ENCODE assay signal across 34 mouse cellular contexts in the genomic region with DNA sequence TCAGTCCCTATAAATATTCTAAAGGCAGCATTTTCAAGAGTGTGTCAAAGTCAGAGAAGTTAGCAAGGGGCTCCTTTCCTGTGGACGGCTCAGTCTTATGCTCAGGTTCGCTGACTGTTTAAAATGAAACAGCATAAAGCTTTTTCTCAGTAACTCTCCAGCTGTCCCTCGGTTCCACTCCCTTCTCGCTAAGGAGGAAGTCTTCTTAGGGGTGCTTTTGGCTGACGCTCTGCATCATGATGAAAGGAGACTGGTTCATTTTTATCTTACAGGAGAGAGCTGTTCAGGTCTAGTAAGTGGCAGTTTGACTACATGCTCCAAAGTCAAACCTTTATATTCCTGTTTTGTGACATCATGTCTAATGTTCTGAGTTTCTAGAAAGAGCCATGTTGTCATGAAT.
"Had no signal": no experiment of that assay in that cellular context is flagged by ENCODE, and none has a peak within 500 bp of the region (broad histone marks: within the 10 kb centered on the region; RNA-seq: fewer than 3 reads in every experiment).

No protein-coding gene starts in this region.

- H3K36me3 ChIP-seq: intestine, embryonic 15.5 days had no signal

- H3K27ac ChIP-seq: heart, embryonic 13.5 days; heart, embryonic 15.5 days; hindbrain, embryonic 10.5 days; hindbrain, embryonic 12.5 days; hindbrain, embryonic 13.5 days; hindbrain, embryonic 14.5 days; hindbrain, embryonic 15.5 days; hindbrain, postnatal 0 days; intestine, embryonic 15.5 days; kidney, embryonic 15.5 days; kidney, postnatal 0 days; layer of hippocampus, adult 2 months; left cerebral cortex, adult 2 months had no signal

- H3K9ac ChIP-seq: heart, embryonic 13.5 days; heart, embryonic 15.5 days; hindbrain, embryonic 12.5 days; hindbrain, embryonic 13.5 days; hindbrain, embryonic 14.5 days; hindbrain, embryonic 15.5 days; intestine, embryonic 15.5 days; kidney, embryonic 15.5 days had no signal

- H3K4me3 ChIP-seq: heart, embryonic 13.5 days; heart, embryonic 15.5 days; hindbrain, embryonic 10.5 days; hindbrain, embryonic 12.5 days; hindbrain, embryonic 13.5 days; hindbrain, embryonic 15.5 days; intestine, embryonic 15.5 days; kidney, embryonic 15.5 days; layer of hippocampus, adult 2 months; left cerebral cortex, adult 2 months had no signal

- H3K4me2 ChIP-seq: heart, embryonic 11.5 days; heart, embryonic 13.5 days; heart, embryonic 15.5 days; hindbrain, embryonic 12.5 days; hindbrain, embryonic 13.5 days; hindbrain, embryonic 14.5 days; hindbrain, embryonic 15.5 days; intestine, embryonic 15.5 days; kidney, embryonic 15.5 days had no signal

- H3K4me1 ChIP-seq: hindbrain, embryonic 10.5 days; hindbrain, embryonic 12.5 days; hindbrain, embryonic 15.5 days; kidney, embryonic 15.5 days had no signal

- H3K9me3 ChIP-seq: heart, embryonic 13.5 days; heart, embryonic 15.5 days; hindbrain, embryonic 10.5 days; hindbrain, embryonic 12.5 days; hindbrain, embryonic 13.5 days; hindbrain, embryonic 15.5 days; intestine, embryonic 15.5 days; kidney, embryonic 15.5 days had no signal

- H3K27me3 ChIP-seq: heart, embryonic 13.5 days; heart, embryonic 15.5 days; hindbrain, embryonic 12.5 days; hindbrain, embryonic 13.5 days; hindbrain, embryonic 15.5 days; intestine, embryonic 15.5 days; kidney, embryonic 15.5 days had no signal

- DNase-seq: heart, postnatal 10 days; heart, postnatal 14 days; heart, postnatal 36 days; heart, postnatal 4 days; kidney, adult 11 months; kidney, adult 18-20 months; kidney, adult 2 months; kidney, adult 8-10 months; kidney, adult 9 months; kidney, postnatal 10 days; kidney, postnatal 14 days; kidney, postnatal 25 days; kidney, postnatal 36 days; kidney, postnatal 4 days; layer of hippocampus, adult 9-11 months; layer of hippocampus, postnatal 36 days had no signal

- ATAC-seq: hindbrain, embryonic 16.5 days; hindbrain, postnatal 0 days; inflammation-experienced regulatory T-cells, adult 6 months; intestine, embryonic 15.5 days; intestine, embryonic 16.5 days; intestine, postnatal 0 days had no signal
